Mouse (Mus musculus): ENCODE data around the gene Sytl4. TPM values are rescaled to one million over a fixed set of nuclear protein-coding genes. Genes with fewer than 3 reads are reported as not detected.
A peak's percentile ranks its signal among the peaks of the same experiment; 100 is the strongest.

Gene Sytl4
- polyA plus RNA-seq, 1 experiment from 2014 or later = 1.5 TPM

DNA sequence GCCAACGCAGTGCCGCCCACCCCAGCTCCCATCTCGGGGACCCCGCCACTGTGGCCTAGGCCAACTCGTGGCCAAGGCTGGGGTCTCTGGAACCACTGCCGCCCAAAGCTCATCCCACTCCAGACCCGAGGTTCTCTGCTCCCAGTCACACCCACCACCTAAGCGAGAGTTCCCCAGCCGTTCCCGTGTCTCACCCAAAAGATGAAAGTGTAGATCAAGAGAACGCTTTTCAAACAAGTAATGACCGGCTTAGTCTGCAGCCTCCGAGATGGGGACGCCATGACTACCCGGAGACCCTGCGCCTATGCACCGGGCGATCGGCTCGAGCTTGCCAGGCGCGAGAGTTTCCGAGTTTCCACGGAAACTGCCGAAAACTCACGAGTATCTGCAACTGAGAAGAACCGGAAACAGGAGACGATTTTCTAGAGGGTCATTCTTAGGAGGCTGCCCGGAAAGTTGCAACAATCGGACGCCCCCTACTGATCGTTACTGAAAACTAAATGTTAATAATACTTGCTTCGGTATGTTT is 83.5 kb downstream of the Sytl4 start, which contains the start of gene Tspan6:
Gene Tspan6, minus strand, starts transcription at position 416 of the 529 bp plus-strand sequence.
- 19% methylated on average over 33 of the region's 33 CpGs for WGBS
- DNase-seq (ENCODE audit: low spot score, missing footprints) (peak; percentile 98), ATAC-seq (ENCODE audit: low FRiP score) (peak; percentile 97)
- H3K4me2 ChIP-seq = peak within 1 kb of the TSS; percentile 42
- H3K9me3 ChIP-seq (ENCODE audit: control insufficient read depth, low read length) = no peaks in the 10 kb centered on the region
- no peaks in the 10 kb centered on the region; the same call in 1 of the 2 replicates for H3K36me3 ChIP-seq (ENCODE audit: control insufficient read depth, insufficient read depth, low read length)
- H3K27me3 ChIP-seq (ENCODE audit: control insufficient read depth, insufficient read depth, low read length) = no peaks in the 10 kb centered on the region
- no peak within 1 kb of the TSS for H3K27ac ChIP-seq (ENCODE audit: low read depth, low read length)
- peak within 1 kb of the TSS; percentile 76 for H3K9ac ChIP-seq (ENCODE audit: low read length)
- H3K4me3 ChIP-seq (ENCODE audit: low read depth, low read length) = peak within 1 kb of the TSS; percentile 45
- no peaks in the 10 kb centered on the region for H3K4me1 ChIP-seq (ENCODE audit: control insufficient read depth, insufficient read depth, low read length)

DNA sequence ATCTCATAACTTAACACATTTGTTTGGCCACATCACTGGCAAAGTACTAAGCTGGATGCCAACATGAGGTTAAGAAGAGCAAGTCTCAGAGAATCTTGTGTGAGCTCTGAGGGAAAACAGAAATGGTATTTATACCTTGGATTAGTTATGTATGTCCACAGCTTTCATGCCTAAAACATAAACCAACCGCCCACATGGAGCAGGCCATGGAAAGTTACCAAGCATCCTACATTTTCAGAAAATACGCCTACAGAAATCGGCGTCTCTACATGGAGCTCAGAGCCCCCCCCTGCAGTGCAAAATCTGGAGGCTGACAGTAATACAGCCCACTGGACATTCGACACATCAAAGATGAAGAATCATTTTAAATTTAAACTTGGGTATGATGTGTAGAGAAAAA is 93.5 kb downstream of the Sytl4 start:
- Histone ChIP-seq H3K9ac (ENCODE audit: low read length) (no peak overlapping the region), H3K4me2 (no peak overlapping the region), H3K36me3 (ENCODE audit: control insufficient read depth, insufficient read depth, low read length) (no peaks in the 10 kb centered on the region), H3K9me3 (ENCODE audit: control insufficient read depth, low read length) (no peaks in the 10 kb centered on the region), H3K27me3 (ENCODE audit: control insufficient read depth, insufficient read depth, low read length) (no peaks in the 10 kb centered on the region), H3K4me3 (ENCODE audit: low read depth, low read length) (no peak overlapping the region), H3K4me1 (ENCODE audit: control insufficient read depth, insufficient read depth, low read length) (no peaks in the 10 kb centered on the region), H3K27ac (ENCODE audit: low read depth, low read length) (no peak overlapping the region)
- ATAC-seq (ENCODE audit: low FRiP score) = no peak
- 91% methylated on average over 5 of the region's 5 CpGs for WGBS
- peak; percentile 61 for DNase-seq (ENCODE audit: low spot score, missing footprints)

DNA sequence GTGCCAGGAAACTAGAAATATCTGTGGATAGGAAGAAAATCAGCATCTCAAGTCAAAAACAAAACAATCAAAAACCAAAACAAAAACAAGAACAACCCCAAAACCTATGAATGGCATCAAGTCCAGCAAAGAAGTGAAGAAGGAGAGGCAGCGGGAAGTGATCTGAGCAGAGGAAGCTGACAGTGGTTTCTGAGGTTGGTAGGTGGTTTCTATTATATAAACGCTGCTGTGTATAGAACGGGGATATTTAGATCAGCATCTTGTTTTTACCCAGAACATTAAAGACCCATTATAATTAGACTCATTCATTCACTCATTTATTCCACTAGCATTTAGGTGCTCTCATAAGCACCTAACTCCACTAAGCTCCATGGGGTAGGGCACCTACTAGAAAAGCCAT is 94.3 kb downstream of the Sytl4 start:
- Histone ChIP-seq H3K27me3 (ENCODE audit: control insufficient read depth, insufficient read depth, low read length) (no peaks in the 10 kb centered on the region), H3K4me3 (ENCODE audit: low read depth, low read length) (no peak overlapping the region), H3K4me1 (ENCODE audit: control insufficient read depth, insufficient read depth, low read length) (no peaks in the 10 kb centered on the region), H3K4me2 (no peak overlapping the region), H3K9ac (ENCODE audit: low read length) (no peak overlapping the region), H3K9me3 (ENCODE audit: control insufficient read depth, low read length) (no peaks in the 10 kb centered on the region), H3K36me3 (ENCODE audit: control insufficient read depth, insufficient read depth, low read length) (no peaks in the 10 kb centered on the region), H3K27ac (ENCODE audit: low read depth, low read length) (no peak overlapping the region)
- ATAC-seq (ENCODE audit: low FRiP score) (no peak), DNase-seq (ENCODE audit: low spot score, missing footprints) (no peak)
- 97% methylated on average over 3 of the region's 3 CpGs for WGBS

Other genes with a start within 250 kb of the Sytl4 start
- gene Tnmd, start 130.8 kb downstream of the Sytl4 start, polyA plus RNA-seq (2014; fragmentation: Nextera tagmentation; extraction: Ambion mirVana) = 3.1 and 3.9 TPM in 2 replicates
- gene Tspan6, start 83.4 kb downstream of the Sytl4 start, polyA plus RNA-seq (2014; fragmentation: Nextera tagmentation; extraction: Ambion mirVana) = 235 and 253 TPM in 2 replicates
- gene Srpx2, start 73.4 kb downstream of the Sytl4 start, polyA plus RNA-seq (2014; fragmentation: Nextera tagmentation; extraction: Ambion mirVana) = 1.6 and 1.8 TPM in 2 replicates
- 66.9 and 74.0 TPM in 2 replicates for gene Cstf2, start 77.4 kb upstream of the Sytl4 start, polyA plus RNA-seq (2014; fragmentation: Nextera tagmentation; extraction: Ambion mirVana)
- 0.04 and 0.06 TPM in 2 replicates for gene Xkrx, start 180.3 kb upstream of the Sytl4 start, polyA plus RNA-seq (2014; fragmentation: Nextera tagmentation; extraction: Ambion mirVana)
- not detected in 2 replicates for gene Arl13a, start 205.7 kb upstream of the Sytl4 start, polyA plus RNA-seq (2014; fragmentation: Nextera tagmentation; extraction: Ambion mirVana)
- 0.12 TPM in 1 of 2 replicates, not detected in the other for gene Nox1, start 240.1 kb upstream of the Sytl4 start, polyA plus RNA-seq (2014; fragmentation: Nextera tagmentation; extraction: Ambion mirVana)